Mouse (Mus musculus): Measurements from ENCODE around the gene Pik3r1. TPM values are rescaled to one million over a fixed set of nuclear protein-coding genes. Genes with fewer than 3 reads are reported as not detected.
A peak's percentile ranks its signal among the peaks of the same experiment; 100 is the strongest.

Pik3r1 gene
- polyA plus RNA-seq, 1 experiment: 11.4 TPM

GRCm38 (mm10) chr13:101760001-101760687 is 7.9 kb downstream of the Pik3r1 start:
- 20% methylated on average over 8 of the region's 8 CpGs for WGBS
- TF ChIP-seq CTCF (IDR thresholded peaks at IDR 0.05; ENCODE audit: extremely low read depth, insufficient read length, insufficient replicate concordance, low read depth, low read length) (no peak), POLR2A (IDR thresholded peaks at IDR 0.05; ENCODE audit: low read depth, low read length) (no peak)
- H3K36me3 ChIP-seq (ENCODE audit: control insufficient read depth, insufficient read depth, low read length): peaks cover 16% of the 10 kb centered on the region
- no peak overlapping the region for H3K4me3 ChIP-seq (ENCODE audit: low read depth, low read length)
- peaks cover 41% of the 10 kb centered on the region for H3K4me1 ChIP-seq (ENCODE audit: control insufficient read depth, insufficient read depth, insufficient read length, low read length)
- H3K27me3 ChIP-seq (ENCODE audit: control insufficient read depth, insufficient read depth, low read length): no peaks in the 10 kb centered on the region
- H3K27ac ChIP-seq (ENCODE audit: insufficient read depth, low read depth, low read length): 0 out of 2 replicates have a peak overlapping the region, but pooled peaks have one; percentile 38

GRCm38 (mm10) chr13:101759281-101759871 is 8.6 kb downstream of the Pik3r1 start:
- H3K36me3 ChIP-seq (ENCODE audit: control insufficient read depth, insufficient read depth, low read length): peaks cover 19% of the 10 kb centered on the region
- peaks cover 40% of the 10 kb centered on the region for H3K4me1 ChIP-seq (ENCODE audit: control insufficient read depth, insufficient read depth, insufficient read length, low read length)

GRCm38 (mm10) chr13:101757801-101758422 is 10.1 kb downstream of the Pik3r1 start:
- H3K27ac ChIP-seq (ENCODE audit: insufficient read depth, low read depth, low read length): peak overlapping the region; percentile 1; the same call in 1 of the 2 replicates
- peaks cover 22% of the 10 kb centered on the region for H3K36me3 ChIP-seq (ENCODE audit: control insufficient read depth, insufficient read depth, low read length)
- H3K4me1 ChIP-seq (ENCODE audit: control insufficient read depth, insufficient read depth, insufficient read length, low read length): peaks cover 47% of the 10 kb centered on the region
- WGBS: 56% methylated on average over 22 of the region's 22 CpGs
- no peak overlapping the region for H3K4me3 ChIP-seq (ENCODE audit: low read depth, low read length)
- no peaks in the 10 kb centered on the region for H3K27me3 ChIP-seq (ENCODE audit: control insufficient read depth, insufficient read depth, low read length)
- TF ChIP-seq POLR2A (IDR thresholded peaks at IDR 0.05; ENCODE audit: low read depth, low read length) (no peak), CTCF (IDR thresholded peaks at IDR 0.05; ENCODE audit: extremely low read depth, insufficient read length, insufficient replicate concordance, low read depth, low read length) (no peak)

More at GRCm38 (mm10) chr13:101759281-101759871, 8.6 kb downstream of the Pik3r1 start:
- Histone ChIP-seq H3K27me3 (ENCODE audit: control insufficient read depth, insufficient read depth, low read length) (no peaks in the 10 kb centered on the region), H3K27ac (ENCODE audit: insufficient read depth, low read depth, low read length) (no peak overlapping the region), H3K4me3 (ENCODE audit: low read depth, low read length) (no peak overlapping the region)
- no peak for TF ChIP-seq CTCF (IDR thresholded peaks at IDR 0.05; ENCODE audit: extremely low read depth, insufficient read length, insufficient replicate concordance, low read depth, low read length)
- no peak for TF ChIP-seq POLR2A (IDR thresholded peaks at IDR 0.05; ENCODE audit: low read depth, low read length)
- 2% methylated on average over 3 of the region's 3 CpGs for WGBS

- H3K27ac ChIP-seq (ENCODE audit: insufficient read depth, low read depth, low read length): no peak overlapping the region
- H3K4me3 ChIP-seq (ENCODE audit: low read depth, low read length): no peak overlapping the region
- WGBS: 16% methylated on average over 2 of the region's 2 CpGs
- H3K27me3 ChIP-seq (ENCODE audit: control insufficient read depth, insufficient read depth, low read length): no peaks in the 10 kb centered on the region
- no peak for TF ChIP-seq CTCF (IDR thresholded peaks at IDR 0.05; ENCODE audit: extremely low read depth, insufficient read length, insufficient replicate concordance, low read depth, low read length)
- no peak for TF ChIP-seq POLR2A (IDR thresholded peaks at IDR 0.05; ENCODE audit: low read depth, low read length)
- peaks cover 44% of the 10 kb centered on the region for H3K4me1 ChIP-seq (ENCODE audit: control insufficient read depth, insufficient read depth, insufficient read length, low read length)
- peaks cover 32% of the 10 kb centered on the region for H3K36me3 ChIP-seq (ENCODE audit: control insufficient read depth, insufficient read depth, low read length)
Measured at GRCm38 (mm10) chr13:101755228-101755627, 12.8 kb downstream of the Pik3r1 start.

- H3K27me3 ChIP-seq (ENCODE audit: control insufficient read depth, insufficient read depth, low read length): no peaks in the 10 kb centered on the region
- H3K4me1 ChIP-seq (ENCODE audit: control insufficient read depth, insufficient read depth, insufficient read length, low read length): peaks cover 35% of the 10 kb centered on the region
- WGBS: 21% methylated on average over 6 of the region's 6 CpGs
- H3K36me3 ChIP-seq (ENCODE audit: control insufficient read depth, insufficient read depth, low read length): peaks cover 32% of the 10 kb centered on the region
- TF ChIP-seq POLR2A (IDR thresholded peaks at IDR 0.05; ENCODE audit: low read depth, low read length): no peak
- TF ChIP-seq CTCF (IDR thresholded peaks at IDR 0.05; ENCODE audit: extremely low read depth, insufficient read length, insufficient replicate concordance, low read depth, low read length): no peak
- H3K4me3 ChIP-seq (ENCODE audit: low read depth, low read length): no peak overlapping the region
- H3K27ac ChIP-seq (ENCODE audit: insufficient read depth, low read depth, low read length): peak overlapping the region; percentile 51
Measured at GRCm38 (mm10) chr13:101753639-101754038, 14.4 kb downstream of the Pik3r1 start.

GRCm38 (mm10) chr13:101751816-101752215 is 16.2 kb downstream of the Pik3r1 start:
- Histone ChIP-seq H3K4me1 (ENCODE audit: control insufficient read depth, insufficient read depth, insufficient read length, low read length) (peaks cover 23% of the 10 kb centered on the region; the same call in 1 of the 2 replicates), H3K27me3 (ENCODE audit: control insufficient read depth, insufficient read depth, low read length) (no peaks in the 10 kb centered on the region), H3K36me3 (ENCODE audit: control insufficient read depth, insufficient read depth, low read length) (peaks cover 22% of the 10 kb centered on the region), H3K4me3 (ENCODE audit: low read depth, low read length) (no peak overlapping the region), H3K27ac (ENCODE audit: insufficient read depth, low read depth, low read length) (peak overlapping the region; percentile 54)
- WGBS: 34% methylated on average over 4 of the region's 4 CpGs
- TF ChIP-seq CTCF (IDR thresholded peaks at IDR 0.05; ENCODE audit: extremely low read depth, insufficient read length, insufficient replicate concordance, low read depth, low read length): no peak
- TF ChIP-seq POLR2A (IDR thresholded peaks at IDR 0.05; ENCODE audit: low read depth, low read length): no peak

Measured in small intestine, adult 2 months (tissue).